Mouse (Mus musculus): ENCODE data around the gene 4930548H24Rik.
"Not testable (repeated sequence)": the region's sequence is repeated elsewhere in the genome, so short reads cannot be mapped to it uniquely, and the experiment has no call there.

4930548H24Rik gene

DNA sequence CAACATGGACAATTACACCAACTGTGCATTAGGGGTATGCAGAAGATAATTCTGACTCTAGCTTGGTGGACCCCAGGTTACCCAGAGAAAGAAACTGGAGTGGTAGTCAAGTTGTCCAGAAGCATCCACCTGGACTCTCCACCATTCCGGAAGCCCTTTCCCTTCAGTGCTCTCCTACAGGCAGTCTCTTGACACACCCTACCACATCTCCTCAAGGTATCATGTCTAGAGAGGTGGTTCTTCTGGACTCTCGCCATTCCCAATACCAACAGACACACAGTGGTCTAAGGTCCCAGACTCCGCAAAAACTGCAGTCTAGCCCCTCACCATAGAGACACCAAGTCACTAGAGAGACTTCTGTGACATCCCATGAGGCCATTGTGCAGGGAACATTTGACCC is at the start of gene 4930548H24Rik:
Gene 4930548H24Rik (plus strand): TSS at position 301 of the 400 bp plus-strand sequence.
- no peak for DNase-seq (ENCODE audit: low spot score in 2 of 2)

GRCm38 (mm10) chr5:31451336-31451735 is 34.2 kb upstream of the 4930548H24Rik start:
- DNase-seq (ENCODE audit: low spot score in 2 of 2) = no peak

- DNase-seq (ENCODE audit: low spot score in 2 of 2) = peak; percentile 92 to 94
These were observed 33.5 kb upstream of the 4930548H24Rik start, which contains the start of gene Zfp512 for GRCm38 (mm10) chr5:31451878-31452561. Gene Zfp512, plus strand, starts transcription at chr5:31452431.

GRCm38 (mm10) chr5:31452562-31452878 is 33.0 kb upstream of the 4930548H24Rik start:
- DNase-seq (ENCODE audit: low spot score in 2 of 2) = no peak

- no peak for DNase-seq (ENCODE audit: low spot score in 2 of 2)
These were observed 32.6 kb upstream of the 4930548H24Rik start for GRCm38 (mm10) chr5:31452886-31453410.

DNA sequence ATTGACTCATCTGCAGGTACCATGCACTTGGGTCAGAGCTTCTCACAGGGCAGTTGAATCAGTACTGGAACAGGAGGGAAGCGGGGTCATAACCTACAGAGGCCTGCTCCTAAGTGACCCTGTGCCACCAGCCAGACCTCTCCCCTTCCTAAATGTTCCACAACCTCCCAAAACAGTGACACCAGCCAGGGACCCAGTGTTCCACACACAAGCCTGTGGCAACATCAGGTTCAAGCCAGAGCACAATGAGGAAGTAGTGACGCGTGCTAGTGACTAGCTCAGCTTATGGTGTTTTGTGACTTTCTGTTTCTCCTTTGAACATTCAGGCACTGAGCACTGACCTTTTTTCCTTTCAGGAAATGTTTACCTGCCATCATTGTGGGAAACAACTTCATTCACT is 17.7 kb upstream of the 4930548H24Rik start:
- no peak for DNase-seq (ENCODE audit: low spot score in 2 of 2)

GRCm38 (mm10) chr5:31469711-31470110 is 15.8 kb upstream of the 4930548H24Rik start:
- no peak for DNase-seq (ENCODE audit: low spot score in 2 of 2)

DNA sequence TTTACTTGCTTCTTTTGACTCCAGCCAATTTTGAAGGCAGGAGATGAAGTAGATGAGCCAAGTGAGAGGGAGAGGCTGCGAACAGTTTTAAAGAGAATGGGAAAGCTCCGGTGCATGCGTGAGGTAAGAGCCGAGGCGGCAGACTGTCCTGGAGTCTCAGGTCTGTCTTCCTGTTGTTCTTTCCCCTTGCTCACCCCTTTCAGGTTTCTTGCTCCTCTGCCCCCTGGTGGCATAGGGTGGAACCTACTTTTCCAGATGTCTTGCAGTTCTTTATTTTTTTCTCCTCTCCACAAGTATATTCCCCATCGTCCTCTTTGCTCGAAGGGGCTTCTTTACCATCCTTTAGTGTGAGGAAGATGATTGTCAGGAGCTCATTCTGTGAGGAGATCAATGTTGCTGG is 15.2 kb upstream of the 4930548H24Rik start:
- peak in 1 of 2 experiments; percentile 73 for DNase-seq (ENCODE audit: low spot score in 2 of 2)

GRCm38 (mm10) chr5:31480536-31480935 is 5.0 kb upstream of the 4930548H24Rik start:
- no peak for DNase-seq (ENCODE audit: low spot score in 2 of 2)

DNA sequence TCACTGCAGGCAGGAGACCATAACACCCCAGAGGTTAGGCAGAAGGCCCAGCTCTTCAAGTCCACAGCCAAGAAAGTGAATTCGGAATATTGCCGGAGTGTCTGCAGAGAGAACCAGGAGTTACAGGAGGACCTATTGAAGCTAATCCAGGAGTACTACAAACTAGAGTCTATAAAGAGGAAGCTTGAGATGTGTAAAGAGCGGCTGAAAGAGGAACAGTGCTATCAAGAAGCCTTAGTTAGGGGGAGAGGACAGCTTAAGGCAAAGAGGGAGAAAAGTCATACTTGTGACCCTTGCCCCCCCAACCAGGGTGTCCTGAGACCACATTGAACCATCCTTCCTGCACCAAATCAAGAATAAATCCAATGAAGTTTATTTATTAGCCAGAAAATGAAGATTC is 2.3 kb downstream of the 4930548H24Rik start:
- no peak for DNase-seq (ENCODE audit: low spot score in 2 of 2)

DNA sequence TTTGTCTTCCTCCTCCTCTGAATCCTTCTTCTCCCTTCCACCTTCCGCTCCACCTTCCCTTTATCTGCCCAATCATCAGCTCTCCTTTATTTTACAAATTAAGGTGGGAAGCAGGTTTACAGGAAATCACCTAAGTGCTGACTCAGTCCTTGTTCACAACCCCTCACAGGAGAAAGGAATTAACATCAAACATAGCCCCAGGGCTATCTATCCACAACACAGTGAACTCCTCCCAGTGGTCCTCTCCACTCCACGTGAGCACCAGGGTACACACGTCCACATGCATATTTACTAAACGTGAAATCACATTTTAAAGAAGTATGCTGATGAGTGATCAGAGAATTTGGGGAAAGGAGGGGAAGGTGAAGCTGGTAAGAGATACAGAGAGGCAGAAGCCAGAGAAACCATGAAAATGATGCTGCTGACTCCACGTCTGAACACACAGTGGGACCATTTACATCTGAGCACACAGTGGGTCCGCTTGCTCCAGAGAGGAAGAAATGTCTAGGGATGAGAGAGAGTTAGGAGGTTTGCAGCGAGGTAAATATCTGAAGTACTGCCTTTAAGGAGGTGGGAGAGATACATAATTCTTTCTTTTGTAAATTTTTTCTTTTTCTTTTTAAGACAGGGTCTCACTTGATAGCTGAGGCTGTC is 3.7 kb downstream of the 4930548H24Rik start:
- DNase-seq (ENCODE audit: low spot score in 2 of 2) = no peak

DNA sequence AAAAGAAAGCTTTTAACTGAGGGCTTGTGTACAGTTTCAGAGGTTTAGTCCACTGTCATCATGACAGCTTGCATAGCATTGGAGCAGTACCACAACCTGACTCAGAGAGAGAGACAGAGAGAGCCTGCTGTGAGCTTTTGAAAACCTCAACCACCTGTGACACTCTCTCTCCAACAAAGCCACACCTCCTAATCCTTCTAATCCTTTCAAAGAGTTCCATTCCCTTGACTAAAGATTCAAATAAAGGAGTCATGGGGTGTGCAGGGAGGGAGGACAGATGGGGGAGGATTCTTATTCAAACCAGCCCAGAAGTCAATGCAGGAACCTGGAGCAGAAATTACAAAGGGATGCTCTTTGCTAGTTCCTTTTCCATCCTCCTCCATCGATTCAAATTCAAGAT is 6.5 kb downstream of the 4930548H24Rik start:
- no peak for DNase-seq (ENCODE audit: low spot score in 2 of 2)

GRCm38 (mm10) chr5:31494513-31495297 is 9.2 kb downstream of the 4930548H24Rik start, which contains the start of gene Gpn1:
Gene Gpn1, plus strand, starts transcription at chr5:31494741.
- DNase-seq (ENCODE audit: low spot score in 2 of 2) = peak; percentile 83 to 89

DNA sequence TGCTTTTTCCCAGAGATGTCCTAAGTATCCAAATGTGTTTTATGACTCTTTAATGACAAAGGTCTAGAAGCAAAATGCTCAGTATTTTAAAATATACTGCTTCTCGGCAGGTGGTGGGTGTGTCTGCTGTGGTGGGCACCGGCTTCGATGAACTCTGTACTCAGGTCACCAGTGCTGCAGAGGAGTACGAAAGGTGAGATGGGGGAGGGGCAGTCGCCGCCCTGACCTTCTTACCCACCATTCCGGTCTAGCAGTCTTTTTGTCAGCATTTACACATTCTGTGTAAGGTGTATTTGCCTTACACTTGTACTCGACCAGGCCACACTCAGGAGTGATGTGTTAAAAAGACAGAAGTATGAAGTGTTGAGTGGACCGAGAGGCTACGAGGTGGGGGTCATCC is 19.3 kb downstream of the 4930548H24Rik start:
- DNase-seq (ENCODE audit: low spot score in 2 of 2) = no peak

DNA sequence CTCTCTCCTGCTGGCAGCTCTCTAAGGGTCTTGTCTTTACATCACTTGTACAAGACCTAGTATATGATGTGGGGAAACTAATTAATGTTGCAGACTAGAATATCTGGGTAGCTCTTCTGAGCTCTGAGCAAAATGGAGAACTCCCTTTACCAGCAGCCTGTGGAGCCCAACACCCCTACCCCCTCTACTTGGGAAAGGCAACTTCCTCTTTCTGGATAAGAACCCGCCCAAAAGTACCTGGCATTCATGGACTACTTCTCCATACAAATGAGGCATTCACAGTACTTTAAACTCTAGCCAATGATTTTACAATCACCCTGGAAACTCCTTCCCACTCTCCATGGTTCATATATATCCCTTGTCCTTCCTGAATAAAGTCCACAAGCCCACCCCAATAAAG is 26.9 kb downstream of the 4930548H24Rik start:
- DNase-seq (ENCODE audit: low spot score in 2 of 2) = no peak

DNA sequence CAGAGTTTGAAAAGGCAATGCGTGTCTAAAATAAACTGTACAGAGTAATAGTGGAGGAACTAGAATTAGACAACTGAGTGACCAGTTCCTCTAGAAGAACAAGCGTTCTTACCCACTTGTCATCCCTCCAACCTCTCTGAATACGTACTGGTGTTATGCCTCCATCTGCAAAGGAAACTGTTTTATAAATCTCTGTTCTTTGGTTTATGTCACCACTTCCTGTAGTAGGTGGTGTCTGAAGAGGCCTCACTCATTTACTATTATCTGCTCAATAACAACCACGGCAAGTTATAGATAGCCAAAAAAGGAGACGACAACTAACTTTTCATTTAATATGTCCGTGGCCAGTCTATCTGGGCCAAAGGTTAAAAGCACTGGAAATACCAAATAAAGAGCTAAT is 35.0 kb downstream of the 4930548H24Rik start:
- no peak for DNase-seq (ENCODE audit: low spot score in 2 of 2)

DNA sequence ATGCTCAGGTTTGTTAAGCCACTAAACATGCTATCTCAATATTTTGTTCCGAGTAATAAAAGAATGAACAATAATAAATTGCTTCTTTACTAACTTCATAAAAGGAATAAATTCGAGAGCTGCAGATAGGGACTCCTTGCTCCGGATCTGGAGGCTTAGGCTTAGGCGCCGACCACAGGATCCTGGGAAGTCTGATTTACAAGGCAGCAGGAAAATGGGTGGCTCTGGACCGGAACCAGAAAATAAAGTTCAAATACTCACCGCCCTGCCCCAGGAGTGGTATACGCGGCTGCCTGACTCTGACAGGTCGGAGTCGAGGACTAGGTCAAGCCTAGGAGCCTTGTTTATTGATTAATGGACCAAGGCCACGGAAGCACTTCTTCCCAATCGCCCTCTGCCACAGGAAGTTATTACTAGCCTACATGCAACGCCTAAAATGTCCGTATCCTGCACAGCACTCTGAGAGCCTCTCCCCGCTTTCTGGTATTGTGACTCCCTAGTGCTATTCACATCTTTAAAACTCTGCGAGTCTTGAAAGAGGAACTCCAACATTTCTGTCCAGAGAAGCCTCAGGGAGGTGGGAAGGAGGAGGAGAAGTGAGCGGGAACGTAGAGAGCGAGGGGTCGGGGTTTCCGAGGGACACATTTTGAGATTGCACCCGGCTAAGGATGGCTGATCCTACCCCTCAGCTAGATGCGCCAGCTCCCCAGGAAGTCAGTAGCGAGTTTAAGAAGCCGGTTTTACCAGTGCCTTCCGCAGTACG is 41.0 kb downstream of the 4930548H24Rik start, which contains the start of gene Slc4a1ap:
Gene Slc4a1ap (plus strand): TSS at position 642 of the 763 bp plus-strand sequence.
- peak; percentile 72 to 79 for DNase-seq (ENCODE audit: low spot score in 2 of 2)

DNA sequence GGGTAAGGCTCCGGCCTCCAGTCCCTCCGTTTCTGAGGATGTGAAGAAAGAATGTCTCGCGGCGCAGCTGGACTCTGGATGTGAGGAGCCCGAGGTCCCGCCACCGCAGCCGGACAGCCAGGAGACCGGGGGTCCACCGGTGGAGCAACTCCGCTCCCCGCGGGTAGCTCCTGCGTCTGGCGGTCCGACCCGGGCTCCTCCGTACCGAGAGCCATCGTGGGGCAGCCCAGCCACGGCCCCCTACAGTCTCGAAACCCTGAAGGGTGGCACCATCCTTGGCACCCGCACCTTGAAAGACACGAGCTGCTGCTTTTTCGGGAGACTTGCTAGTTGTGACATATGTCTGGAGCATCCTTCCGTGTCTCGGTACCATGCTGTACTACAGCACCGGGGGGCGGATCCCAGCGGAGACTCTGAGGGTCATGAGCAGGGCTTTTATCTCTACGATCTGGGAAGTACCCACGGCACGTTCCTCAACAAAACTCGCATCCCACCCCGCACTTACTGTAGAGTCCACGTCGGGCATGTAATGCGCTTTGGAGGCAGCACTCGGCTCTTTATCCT is 41.7 kb downstream of the 4930548H24Rik start:
- no peak for DNase-seq (ENCODE audit: low spot score in 2 of 2)

DNA sequence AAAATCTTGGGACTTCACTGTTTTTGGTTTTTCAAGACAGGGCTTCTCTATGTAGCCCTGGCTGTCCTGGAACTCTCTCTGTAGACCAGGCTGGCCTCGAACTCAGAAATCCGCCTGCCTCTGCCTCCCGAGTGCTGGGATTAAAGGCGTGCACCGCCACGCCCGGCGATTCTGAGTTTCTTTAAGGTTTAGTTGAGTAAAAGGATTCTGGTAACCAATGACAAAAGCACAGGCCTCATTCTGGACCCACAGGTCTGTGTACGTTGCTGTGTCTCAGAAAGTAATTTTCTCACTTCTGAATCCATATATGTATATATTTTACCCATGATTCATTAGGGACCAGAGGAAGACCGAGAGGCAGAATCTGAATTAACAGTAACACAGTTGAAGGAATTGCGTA is 42.2 kb downstream of the 4930548H24Rik start, which contains the start of gene Supt7l:
Gene Supt7l (minus strand): TSS at position 101 of the 400 bp plus-strand sequence.
- DNase-seq (ENCODE audit: low spot score in 2 of 2) = not testable (repeated sequence)

DNA sequence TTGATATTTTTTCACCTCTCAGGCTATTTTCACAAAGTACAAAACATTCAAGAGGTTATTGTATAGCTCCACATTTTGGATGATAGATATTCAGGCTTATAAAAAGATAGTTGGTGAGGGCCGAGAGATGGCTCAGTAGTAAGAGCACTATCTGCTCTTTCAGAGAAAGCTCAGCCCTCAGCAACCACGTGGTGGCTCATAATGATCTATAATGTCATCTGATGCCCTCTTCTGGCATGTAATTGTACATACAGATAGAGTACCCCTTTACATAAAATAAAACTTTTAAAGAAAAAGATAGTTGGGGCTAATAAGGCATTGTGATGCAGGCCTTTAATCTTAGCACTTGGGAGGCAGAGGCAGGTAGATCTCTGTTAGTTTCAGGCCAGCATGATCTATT is 43.0 kb downstream of the 4930548H24Rik start:
- DNase-seq (ENCODE audit: low spot score in 2 of 2) = no peak

GRCm38 (mm10) chr5:31535228-31535627 is 49.7 kb downstream of the 4930548H24Rik start:
- DNase-seq (ENCODE audit: low spot score in 2 of 2) = no peak

All from urinary bladder, postnatal 4 days (tissue).